Mouse (Mus musculus): ENCODE results near the gene Med22.

Gene Med22

DNA sequence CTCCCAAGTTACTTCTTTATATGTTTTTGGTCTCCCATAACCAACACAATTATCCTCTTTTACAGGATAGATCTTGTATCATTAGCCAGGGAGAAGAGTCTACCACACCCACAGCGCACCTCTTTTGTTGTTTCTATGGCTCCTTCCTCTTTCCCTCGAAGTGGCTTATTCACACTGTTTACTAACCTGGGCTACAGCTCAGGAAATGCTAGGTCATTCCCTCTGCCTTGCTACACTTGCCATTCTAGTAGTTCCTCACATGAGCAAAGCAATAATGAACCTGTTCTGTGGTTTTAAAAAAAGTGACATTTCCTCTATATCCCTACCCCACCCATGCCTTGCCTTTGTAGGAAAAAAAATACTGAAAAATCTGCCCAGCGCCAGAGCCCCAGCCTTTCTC, 47.6 kb downstream of the Med22 start:
- DNase-seq (ENCODE audit: low spot score): no peak
